8 mouse cellular contexts compared by ENCODE assay signal in genomic region chr17:34591994-34592375, GRCm38 (mm10). TPM values are rescaled to one million over a fixed set of nuclear protein-coding genes. Genes with fewer than 3 reads are reported as not detected.
DNase-seq lines count a peak whose midpoint lies in the region; ATAC-seq and TF ChIP-seq lines count a peak whose summit lies in the region.

No protein-coding gene starts in this region.

- H3K4me3 ChIP-seq in C2C12 (ENCODE audit: insufficient read depth, poor library complexity, severe bottlenecking), result peak overlapping the region; percentile 59
- peak overlapping the region; percentile 86 for H3K4me3 ChIP-seq in bone marrow, adult 2 months (replicated peaks; ENCODE audit: control insufficient read depth, low read depth, low read length)
- peak overlapping the region; percentile 88 for H3K4me3 ChIP-seq in embryonic facial prominence, embryonic 14.5 days (ENCODE audit: low read depth, low read length)
- H3K4me3 ChIP-seq in heart, embryonic 11.5 days (ENCODE audit: low read depth, low read length), result peak overlapping the region; percentile 83
- H3K4me3 ChIP-seq in kidney, embryonic 14.5 days (ENCODE audit: low read length), result peak overlapping the region; percentile 88
- H3K4me3 ChIP-seq in liver, embryonic 13.5 days (replicated peaks), result peak overlapping the region; percentile 85
- peak overlapping the region; percentile 71 for H3K4me3 ChIP-seq in stomach, embryonic 15.5 days (replicated peaks)

- DNase-seq in embryonic facial prominence, embryonic 14.5 days (ENCODE audit: low spot score), result peak; percentile 95
- DNase-seq in liver, embryonic 13.5 days, result peak; percentile 82
- peak; percentile 87 for DNase-seq in naive thymus-derived CD4-positive, alpha-beta T cell, adult 2 months (ENCODE audit: low read depth)

- no peaks in the 10 kb centered on the region for H3K27me3 ChIP-seq in C2C12 (ENCODE audit: control insufficient read depth, insufficient read depth, insufficient read length)
- no peaks in the 10 kb centered on the region for H3K27me3 ChIP-seq in embryonic facial prominence, embryonic 14.5 days (replicated peaks; ENCODE audit: control insufficient read depth, insufficient read depth, low read length)
- H3K27me3 ChIP-seq in heart, embryonic 11.5 days (ENCODE audit: control insufficient read depth, insufficient read depth, low read length), result no peaks in the 10 kb centered on the region
- H3K27me3 ChIP-seq in kidney, embryonic 14.5 days (ENCODE audit: control insufficient read depth, insufficient read depth, low read length), result no peaks in the 10 kb centered on the region
- no peaks in the 10 kb centered on the region for H3K27me3 ChIP-seq in liver, embryonic 13.5 days
- no peaks in the 10 kb centered on the region for H3K27me3 ChIP-seq in stomach, embryonic 15.5 days (replicated peaks)

- H3K79me2 ChIP-seq in C2C12 (ENCODE audit: control insufficient read depth, insufficient read depth), result peaks cover 20% of the 10 kb centered on the region

- no peaks in the 10 kb centered on the region for H3K9me3 ChIP-seq in embryonic facial prominence, embryonic 14.5 days (ENCODE audit: control insufficient read depth, low read length)
- H3K9me3 ChIP-seq in heart, embryonic 11.5 days (replicated peaks; ENCODE audit: control insufficient read depth, low read length), result no peaks in the 10 kb centered on the region
- H3K9me3 ChIP-seq in kidney, embryonic 14.5 days (ENCODE audit: control insufficient read depth, low read length), result no peaks in the 10 kb centered on the region
- no peaks in the 10 kb centered on the region for H3K9me3 ChIP-seq in liver, embryonic 13.5 days (replicated peaks)
- H3K9me3 ChIP-seq in stomach, embryonic 15.5 days, result no peaks in the 10 kb centered on the region

- ATAC-seq in embryonic facial prominence, embryonic 14.5 days (ENCODE audit: low read depth), result peak; percentile 30
- ATAC-seq in heart, embryonic 11.5 days (replicated peaks; ENCODE audit: insufficient number of reproducible peaks, low FRiP score, low TSS enrichment), result peak; percentile 60
- peak; percentile 70 for ATAC-seq in kidney, embryonic 14.5 days (ENCODE audit: low FRiP score, low TSS enrichment)
- peak; percentile 58 for ATAC-seq in liver, embryonic 13.5 days (ENCODE audit: low read depth)
- peak; percentile 12; the same call in 1 of the 2 replicates for ATAC-seq in stomach, embryonic 15.5 days (ENCODE audit: insufficient read depth, low FRiP score, low read depth)

- peak; percentile 79; the same call in 1 of the 2 replicates for TF ChIP-seq POLR2A in bone marrow, adult 2 months (IDR thresholded peaks at IDR 0.05; ENCODE audit: borderline replicate concordance, control insufficient read depth, low read depth, low read length)

- no peaks in the 10 kb centered on the region; the same call in 1 of the 2 replicates for H3K4me1 ChIP-seq in bone marrow, adult 2 months (ENCODE audit: control insufficient read depth, insufficient read depth, low read length)
- H3K4me1 ChIP-seq in embryonic facial prominence, embryonic 14.5 days (ENCODE audit: control insufficient read depth, insufficient read depth, low read length), result peaks cover 45% of the 10 kb centered on the region
- H3K4me1 ChIP-seq in heart, embryonic 11.5 days (ENCODE audit: control insufficient read depth, insufficient read depth, low read length), result peaks cover 58% of the 10 kb centered on the region
- peaks cover 68% of the 10 kb centered on the region for H3K4me1 ChIP-seq in kidney, embryonic 14.5 days (ENCODE audit: control insufficient read depth, insufficient read depth, low read length)
- H3K4me1 ChIP-seq in liver, embryonic 13.5 days (replicated peaks), result peaks cover 86% of the 10 kb centered on the region
- H3K4me1 ChIP-seq in stomach, embryonic 15.5 days, result peaks cover 58% of the 10 kb centered on the region

- H3K9ac ChIP-seq in embryonic facial prominence, embryonic 14.5 days (ENCODE audit: low read depth, low read length), result peak overlapping the region; percentile 98
- H3K9ac ChIP-seq in heart, embryonic 11.5 days (ENCODE audit: low read depth, low read length), result peak overlapping the region; percentile 98
- H3K9ac ChIP-seq in kidney, embryonic 14.5 days (ENCODE audit: low read depth, low read length), result peak overlapping the region; percentile 99
- H3K9ac ChIP-seq in liver, embryonic 13.5 days, result peak overlapping the region; percentile 89
- peak overlapping the region; percentile 91 for H3K9ac ChIP-seq in stomach, embryonic 15.5 days

- H3K4me2 ChIP-seq in embryonic facial prominence, embryonic 14.5 days (ENCODE audit: low read depth, low read length), result peak overlapping the region; percentile 67
- peak overlapping the region; percentile 92 for H3K4me2 ChIP-seq in heart, embryonic 11.5 days
- peak overlapping the region; percentile 94 for H3K4me2 ChIP-seq in kidney, embryonic 14.5 days (replicated peaks; ENCODE audit: low read depth, low read length)
- peak overlapping the region; percentile 99 for H3K4me2 ChIP-seq in liver, embryonic 13.5 days
- peak overlapping the region; percentile 87 for H3K4me2 ChIP-seq in stomach, embryonic 15.5 days

- 2% methylated on average over 33 of the region's 35 CpGs for WGBS in bone marrow, adult 2 months
- under 1% methylated on average over 17 of the region's 35 CpGs for WGBS in embryonic facial prominence, embryonic 14.5 days
- 0% methylated on average over 22 of the region's 35 CpGs for WGBS in heart, embryonic 11.5 days (ENCODE audit: insufficient replicate concordance)
- WGBS in kidney, embryonic 14.5 days, result under 1% methylated on average over 33 of the region's 35 CpGs
- WGBS in liver, embryonic 13.5 days (ENCODE audit: insufficient replicate concordance), result 1% methylated on average over 28 of the region's 35 CpGs
- 1% methylated on average over 31 of the region's 35 CpGs for WGBS in stomach, embryonic 15.5 days

- TF ChIP-seq CTCF in C2C12 (IDR thresholded peaks at IDR 0.05; ENCODE audit: control insufficient read depth, insufficient read depth, insufficient read length), result no peak
- no peak for TF ChIP-seq CTCF in bone marrow, adult 2 months (IDR thresholded peaks at IDR 0.05; ENCODE audit: control insufficient read depth, insufficient read depth, low read length)

- peaks cover 2% of the 10 kb centered on the region for H3K79me3 ChIP-seq in C2C12 (ENCODE audit: low read depth)

- H3K36me3 ChIP-seq in C2C12 (ENCODE audit: control insufficient read depth, insufficient read depth), result peaks cover 14% of the 10 kb centered on the region
- H3K36me3 ChIP-seq in embryonic facial prominence, embryonic 14.5 days (ENCODE audit: control insufficient read depth, insufficient read depth, low read length), result peaks cover 30% of the 10 kb centered on the region
- peaks cover 9% of the 10 kb centered on the region; the same call in 1 of the 2 replicates for H3K36me3 ChIP-seq in heart, embryonic 11.5 days (ENCODE audit: control insufficient read depth, insufficient read depth, low read length)
- H3K36me3 ChIP-seq in kidney, embryonic 14.5 days (ENCODE audit: control insufficient read depth, insufficient read depth, low read length), result peaks cover 26% of the 10 kb centered on the region
- peaks cover 23% of the 10 kb centered on the region for H3K36me3 ChIP-seq in liver, embryonic 13.5 days
- peaks cover 14% of the 10 kb centered on the region; the same call in 1 of the 2 replicates for H3K36me3 ChIP-seq in stomach, embryonic 15.5 days

- H3K27ac ChIP-seq in bone marrow, adult 2 months (ENCODE audit: control insufficient read depth, insufficient read depth, low read depth, low read length, poor library complexity), result peak overlapping the region; percentile 95
- H3K27ac ChIP-seq in embryonic facial prominence, embryonic 14.5 days (replicated peaks; ENCODE audit: low read depth, low read length), result peak overlapping the region; percentile 99
- peak overlapping the region; percentile 97 for H3K27ac ChIP-seq in heart, embryonic 11.5 days (ENCODE audit: low read depth, low read length)
- peak overlapping the region; percentile 100 for H3K27ac ChIP-seq in kidney, embryonic 14.5 days (ENCODE audit: low read depth, low read length)
- peak overlapping the region; percentile 92 for H3K27ac ChIP-seq in liver, embryonic 13.5 days
- peak overlapping the region; percentile 96 for H3K27ac ChIP-seq in stomach, embryonic 15.5 days

- peak overlapping the region; percentile 83 for H3ac ChIP-seq in C2C12 (ENCODE audit: control insufficient read depth, insufficient read length, low read depth)

RNA-seq across cellular contexts. Expression of gene Pbx2, which starts 0.9 kb away (rescaled TPM):
- polyA plus RNA-seq in C2C12 (2012; fragmentation: generic; extraction: Trizol), result 18.1 TPM
- polyA plus RNA-seq in bone marrow, adult 2 months (2011; ENCODE audit: insufficient read depth, insufficient read length, low replicate concordance, missing spikeins), result 50.3 and 95.1 TPM in 2 replicates
- polyA plus RNA-seq in embryonic facial prominence, embryonic 14.5 days (2014; fragmentation: Nextera tagmentation; extraction: Ambion mirVana), result 11.3 and 12.2 TPM in 2 replicates
- polyA plus RNA-seq in heart, embryonic 11.5 days (2014; fragmentation: Nextera tagmentation; extraction: Ambion mirVana), result 11.8 and 12.5 TPM in 2 replicates
- 17.8 and 20.9 TPM in 2 replicates for polyA plus RNA-seq in kidney, embryonic 14.5 days (2014; fragmentation: Nextera tagmentation; extraction: Ambion mirVana)
- 3.8 TPM in 2 replicates for polyA plus RNA-seq in liver, embryonic 13.5 days (2015; fragmentation: Nextera tagmentation; extraction: Ambion mirVana)
- polyA plus RNA-seq in stomach, embryonic 15.5 days (2015; fragmentation: Nextera tagmentation; extraction: Ambion mirVana), result 8.5 and 9.2 TPM in 2 replicates

RNA-seq across cellular contexts. Expression of gene Gpsm3, which starts 2.4 kb away (rescaled TPM):
- 1.2 TPM for polyA plus RNA-seq in C2C12 (2012; fragmentation: generic; extraction: Trizol)
- polyA plus RNA-seq in bone marrow, adult 2 months (2011; ENCODE audit: insufficient read depth, insufficient read length, low replicate concordance, missing spikeins), result 85.2 and 156 TPM in 2 replicates
- polyA plus RNA-seq in embryonic facial prominence, embryonic 14.5 days (2014; fragmentation: Nextera tagmentation; extraction: Ambion mirVana), result 7.5 and 8.7 TPM in 2 replicates
- polyA plus RNA-seq in heart, embryonic 11.5 days (2014; fragmentation: Nextera tagmentation; extraction: Ambion mirVana), result 5.7 and 10.3 TPM in 2 replicates
- 19.3 and 21.4 TPM in 2 replicates for polyA plus RNA-seq in kidney, embryonic 14.5 days (2014; fragmentation: Nextera tagmentation; extraction: Ambion mirVana)
- 8.5 and 8.9 TPM in 2 replicates for polyA plus RNA-seq in liver, embryonic 13.5 days (2015; fragmentation: Nextera tagmentation; extraction: Ambion mirVana)
- polyA plus RNA-seq in stomach, embryonic 15.5 days (2015; fragmentation: Nextera tagmentation; extraction: Ambion mirVana), result 10.2 and 11.9 TPM in 2 replicates

RNA-seq across cellular contexts. Expression of gene Ager, which starts 5.7 kb away (rescaled TPM):
- polyA plus RNA-seq in C2C12 (2012; fragmentation: generic; extraction: Trizol), result 0.30 TPM
- polyA plus RNA-seq in bone marrow, adult 2 months (2011; ENCODE audit: insufficient read depth, insufficient read length, low replicate concordance, missing spikeins), result 12.2 and 16.3 TPM in 2 replicates
- polyA plus RNA-seq in embryonic facial prominence, embryonic 14.5 days (2014; fragmentation: Nextera tagmentation; extraction: Ambion mirVana), result 2.0 and 2.3 TPM in 2 replicates
- polyA plus RNA-seq in heart, embryonic 11.5 days (2014; fragmentation: Nextera tagmentation; extraction: Ambion mirVana), result 3.2 and 4.5 TPM in 2 replicates
- 5.8 and 6.6 TPM in 2 replicates for polyA plus RNA-seq in kidney, embryonic 14.5 days (2014; fragmentation: Nextera tagmentation; extraction: Ambion mirVana)
- polyA plus RNA-seq in liver, embryonic 13.5 days (2015; fragmentation: Nextera tagmentation; extraction: Ambion mirVana), result 0.68 and 0.72 TPM in 2 replicates
- polyA plus RNA-seq in stomach, embryonic 15.5 days (2015; fragmentation: Nextera tagmentation; extraction: Ambion mirVana), result 3.1 and 3.5 TPM in 2 replicates

RNA-seq across cellular contexts. Expression of gene Rnf5, which starts 11.5 kb away (rescaled TPM):
- 37.1 TPM for polyA plus RNA-seq in C2C12 (2012; fragmentation: generic; extraction: Trizol)
- 36.4 and 42.3 TPM in 2 replicates for polyA plus RNA-seq in bone marrow, adult 2 months (2011; ENCODE audit: insufficient read depth, insufficient read length, low replicate concordance, missing spikeins)
- 80.8 and 85.3 TPM in 2 replicates for polyA plus RNA-seq in embryonic facial prominence, embryonic 14.5 days (2014; fragmentation: Nextera tagmentation; extraction: Ambion mirVana)
- polyA plus RNA-seq in heart, embryonic 11.5 days (2014; fragmentation: Nextera tagmentation; extraction: Ambion mirVana), result 94.7 and 115 TPM in 2 replicates
- 118 and 139 TPM in 2 replicates for polyA plus RNA-seq in kidney, embryonic 14.5 days (2014; fragmentation: Nextera tagmentation; extraction: Ambion mirVana)
- 86.1 and 93.6 TPM in 2 replicates for polyA plus RNA-seq in liver, embryonic 13.5 days (2015; fragmentation: Nextera tagmentation; extraction: Ambion mirVana)
- 130 and 142 TPM in 2 replicates for polyA plus RNA-seq in stomach, embryonic 15.5 days (2015; fragmentation: Nextera tagmentation; extraction: Ambion mirVana)

RNA-seq across cellular contexts. Expression of gene Agpat1, which starts 12.1 kb away (rescaled TPM):
- polyA plus RNA-seq in C2C12 (2012; fragmentation: generic; extraction: Trizol), result 73.9 TPM
- polyA plus RNA-seq in bone marrow, adult 2 months (2011; ENCODE audit: insufficient read depth, insufficient read length, low replicate concordance, missing spikeins), result 37.4 and 66.7 TPM in 2 replicates
- polyA plus RNA-seq in embryonic facial prominence, embryonic 14.5 days (2014; fragmentation: Nextera tagmentation; extraction: Ambion mirVana), result 54.8 and 60.5 TPM in 2 replicates
- 51.6 and 63.1 TPM in 2 replicates for polyA plus RNA-seq in heart, embryonic 11.5 days (2014; fragmentation: Nextera tagmentation; extraction: Ambion mirVana)
- 61.7 and 75.3 TPM in 2 replicates for polyA plus RNA-seq in kidney, embryonic 14.5 days (2014; fragmentation: Nextera tagmentation; extraction: Ambion mirVana)
- polyA plus RNA-seq in liver, embryonic 13.5 days (2015; fragmentation: Nextera tagmentation; extraction: Ambion mirVana), result 24.9 and 27.0 TPM in 2 replicates
- 49.3 and 50.8 TPM in 2 replicates for polyA plus RNA-seq in stomach, embryonic 15.5 days (2015; fragmentation: Nextera tagmentation; extraction: Ambion mirVana)

Comparison
In these comparisons a context has a peak if more than half of its experiments do, and no peak if none do; other contexts are left out.
1. Peak in every context shown above with its lines: DNase-seq, ATAC-seq, H3K4me3 ChIP-seq and H3K27ac ChIP-seq.
2. ATAC-seq: peak in every context shown above with its lines; median percentile 70 in kidney, embryonic 14.5 days; 60 in heart, embryonic 11.5 days; 58 in liver, embryonic 13.5 days; 30 in embryonic facial prominence, embryonic 14.5 days; 12 in stomach, embryonic 15.5 days.